Mouse (Mus musculus): ENCODE data around the gene Ada.

- TF ChIP-seq CTCF (IDR thresholded peaks at IDR 0.05; ENCODE audit: low read depth): no peak
- no peak for TF ChIP-seq EP300 (IDR thresholded peaks at IDR 0.05; ENCODE audit: low read depth)
Observed at GRCm38 (mm10) chr2:163702431-163702830, 47.6 kb downstream of the Ada start.
